20 mouse cellular contexts compared by ENCODE assay signal in the genomic region with DNA sequence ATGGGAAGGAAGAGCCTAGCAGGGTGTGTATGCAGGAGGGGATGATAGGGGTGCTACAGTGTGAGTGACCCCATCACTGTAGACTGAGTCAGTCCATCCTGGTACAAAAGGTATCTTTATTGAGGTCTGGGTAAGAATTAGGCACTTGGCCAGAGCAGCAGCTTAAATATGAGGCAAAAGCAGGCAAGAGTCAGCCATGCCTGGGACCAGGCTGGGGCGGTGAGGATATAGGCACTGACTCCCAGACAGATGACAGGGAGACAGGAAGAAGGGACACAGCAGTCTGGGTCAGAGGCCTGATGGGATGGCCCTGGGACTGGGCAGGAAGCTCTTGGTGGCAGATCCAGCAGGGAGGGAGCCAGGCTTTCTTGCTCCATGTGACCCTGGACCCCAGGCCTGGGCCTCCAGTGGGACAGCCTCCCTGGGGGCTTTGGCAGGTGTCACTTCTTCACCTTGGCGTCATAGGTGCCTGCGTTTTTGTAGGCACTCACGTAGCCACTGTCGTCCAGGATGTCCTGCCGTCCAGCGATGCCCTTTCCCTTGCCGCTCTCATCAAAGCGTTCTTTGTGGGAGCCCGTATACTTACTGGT. TPM values are rescaled to one million over a fixed set of nuclear protein-coding genes. Genes with fewer than 3 reads are reported as not detected.
DNase-seq lines count a peak whose midpoint lies in the region; ATAC-seq and TF ChIP-seq lines count a peak whose summit lies in the region.
"Had no signal": no experiment of that assay in that cellular context is flagged by ENCODE, and none has a peak within 500 bp of the region (broad histone marks: within the 10 kb centered on the region; RNA-seq: fewer than 3 reads in every experiment).

No protein-coding gene starts in this region.

- H3K9me3 ChIP-seq in midbrain, embryonic 14.5 days (ENCODE audit: control insufficient read depth, low read length) = no peaks in the 10 kb centered on the region
- H3K9me3 ChIP-seq in liver, embryonic 11.5 days (ENCODE audit: control insufficient read depth, low read length) = no peaks in the 10 kb centered on the region
- H3K9me3 ChIP-seq: embryonic facial prominence, embryonic 12.5 days; liver, embryonic 13.5 days; megakaryocyte, embryonic 14.5 days; stomach, embryonic 15.5 days had no signal

- no peak overlapping the region for H3K9ac ChIP-seq in midbrain, embryonic 14.5 days (replicated peaks; ENCODE audit: low read length)
- no peak overlapping the region for H3K9ac ChIP-seq in liver, embryonic 11.5 days (ENCODE audit: low read depth, low read length)
- H3K9ac ChIP-seq: embryonic facial prominence, embryonic 12.5 days; liver, embryonic 13.5 days; stomach, embryonic 15.5 days had no signal

- peaks cover 31% of the 10 kb centered on the region for H3K4me1 ChIP-seq in midbrain, embryonic 14.5 days (ENCODE audit: control insufficient read depth, insufficient read depth, low read length)
- H3K4me1 ChIP-seq in liver, embryonic 11.5 days (replicated peaks; ENCODE audit: control insufficient read depth, insufficient read depth, low read length) = peaks cover 28% of the 10 kb centered on the region

- peak; percentile 73 for DNase-seq in cerebellum, adult 11-12 months
- no peak for DNase-seq in cerebellum, postnatal 4 days (ENCODE audit: low spot score in 2 of 2)
- DNase-seq in layer of hippocampus, adult 2 months (ENCODE audit: low spot score in 2 of 2) = no peak
- no peak for DNase-seq in layer of hippocampus, adult 11-12 months (ENCODE audit: low spot score)
- peak; percentile 72 for DNase-seq in cerebellum, adult 9-10 months
- no peak for DNase-seq in midbrain, embryonic 14.5 days
- DNase-seq in kidney, postnatal 36 days = no peak
- DNase-seq in liver, embryonic 11.5 days (ENCODE audit: low spot score) = no peak
- DNase-seq: liver, embryonic 13.5 days; retina, postnatal 1 day; thymus, postnatal 25 days had no signal

- no peak overlapping the region for H3K4me2 ChIP-seq in midbrain, embryonic 14.5 days (ENCODE audit: low read length)
- H3K4me2 ChIP-seq in liver, embryonic 11.5 days = no peak overlapping the region
- H3K4me2 ChIP-seq: embryonic facial prominence, embryonic 12.5 days; liver, embryonic 13.5 days; stomach, embryonic 15.5 days had no signal

- ATAC-seq in midbrain, embryonic 14.5 days (ENCODE audit: low FRiP score, low TSS enrichment) = no peak
- ATAC-seq in liver, embryonic 11.5 days (replicated peaks; ENCODE audit: low FRiP score) = no peak

- H3K27ac ChIP-seq in layer of hippocampus, adult 2 months = peak overlapping the region; percentile 68
- H3K27ac ChIP-seq in midbrain, embryonic 14.5 days (replicated peaks; ENCODE audit: low read depth, low read length) = 0 out of 2 replicates have a peak overlapping the region, but pooled peaks have one; percentile 26
- no peak overlapping the region for H3K27ac ChIP-seq in liver, embryonic 11.5 days (ENCODE audit: low read depth, low read length)
- H3K27ac ChIP-seq: embryonic facial prominence, embryonic 12.5 days; liver, embryonic 13.5 days; stomach, embryonic 15.5 days had no signal

- 0 out of 2 replicates have a peak, but pooled peaks cover 9% of the 10 kb centered on the region for H3K36me3 ChIP-seq in midbrain, embryonic 14.5 days (ENCODE audit: control insufficient read depth, insufficient read depth, low read length)
- no peaks in the 10 kb centered on the region for H3K36me3 ChIP-seq in liver, embryonic 11.5 days (ENCODE audit: control insufficient read depth, insufficient read depth, low read length)
- H3K36me3 ChIP-seq: embryonic facial prominence, embryonic 12.5 days; liver, embryonic 13.5 days; stomach, embryonic 15.5 days had no signal

- 93% methylated on average over 10 of the region's 10 CpGs for whole genome bisulfite sequencing in midbrain, embryonic 14.5 days
- 89% methylated on average over 10 of the region's 10 CpGs for WGBS in liver, embryonic 11.5 days

- no peak overlapping the region for H3K4me3 ChIP-seq in layer of hippocampus, adult 2 months
- no peak overlapping the region for H3K4me3 ChIP-seq in midbrain, embryonic 14.5 days (replicated peaks; ENCODE audit: low read depth, low read length)
- no peak overlapping the region for H3K4me3 ChIP-seq in liver, embryonic 11.5 days (ENCODE audit: low read depth, low read length)
- H3K4me3 ChIP-seq: embryonic facial prominence, embryonic 12.5 days; liver, embryonic 13.5 days; megakaryocyte, embryonic 14.5 days; stomach, embryonic 15.5 days had no signal

- H3K27me3 ChIP-seq in midbrain, embryonic 14.5 days (ENCODE audit: control insufficient read depth, insufficient read depth, low read length) = no peaks in the 10 kb centered on the region
- peaks cover 32% of the 10 kb centered on the region for H3K27me3 ChIP-seq in liver, embryonic 11.5 days (replicated peaks; ENCODE audit: control insufficient read depth, insufficient read depth, low read length)

- no peak for TF ChIP-seq CTCF in layer of hippocampus, adult 2 months (conservative IDR thresholded peaks at IDR 0.05)

RNA-seq across cellular contexts. Expression of gene Tppp3, which starts 3.8 kb away (rescaled TPM):
- 10 to 100 TPM; 36.5 to 36.8 TPM for total RNA-seq in layer of hippocampus, adult 2 months (2021)
- 91.3 and 108 TPM in 2 replicates for polyA plus RNA-seq in midbrain, embryonic 14.5 days (2014; fragmentation: Nextera tagmentation; extraction: Ambion mirVana)
- polyA plus RNA-seq in liver, embryonic 11.5 days (2014; fragmentation: Nextera tagmentation; extraction: Ambion mirVana) = 3.1 and 3.2 TPM in 2 replicates

RNA-seq across cellular contexts. Expression of gene Zdhhc1, which starts 29.2 kb away (rescaled TPM):
- 10 to 100 TPM; 36.2 to 38.9 TPM for total RNA-seq in layer of hippocampus, adult 2 months (2021)
- 25.2 and 26.4 TPM in 2 replicates for polyA plus RNA-seq in midbrain, embryonic 14.5 days (2014; fragmentation: Nextera tagmentation; extraction: Ambion mirVana)
- 6.4 and 8.9 TPM in 2 replicates for polyA plus RNA-seq in liver, embryonic 11.5 days (2014; fragmentation: Nextera tagmentation; extraction: Ambion mirVana)

RNA-seq across cellular contexts. Expression of gene Hsd11b2, which starts 51.1 kb away (rescaled TPM):
- not detected for total RNA-seq in layer of hippocampus, adult 2 months (2021)
- 5.9 and 9.7 TPM in 2 replicates for polyA plus RNA-seq in midbrain, embryonic 14.5 days (2014; fragmentation: Nextera tagmentation; extraction: Ambion mirVana)
- 13.8 and 16.4 TPM in 2 replicates for polyA plus RNA-seq in liver, embryonic 11.5 days (2014; fragmentation: Nextera tagmentation; extraction: Ambion mirVana)
- total RNA-seq: left cerebral cortex, postnatal 4 days had no signal

RNA-seq across cellular contexts. Expression of gene Lrrc36, which starts 54.1 kb away (rescaled TPM):
- under 1 TPM; 0.42 to 0.84 TPM for total RNA-seq in layer of hippocampus, adult 2 months (2021)
- 1.5 and 1.7 TPM in 2 replicates for polyA plus RNA-seq in midbrain, embryonic 14.5 days (2014; fragmentation: Nextera tagmentation; extraction: Ambion mirVana)
- 0.19 TPM in 1 of 2 replicates, not detected in the other for polyA plus RNA-seq in liver, embryonic 11.5 days (2014; fragmentation: Nextera tagmentation; extraction: Ambion mirVana)
- polyA plus RNA-seq: stomach, embryonic 15.5 days had no signal

RNA-seq across cellular contexts. Expression of gene Kctd19, which starts 54.2 kb away (rescaled TPM):
- not detected for total RNA-seq in layer of hippocampus, adult 2 months (2021)
- not detected in 2 replicates for polyA plus RNA-seq in midbrain, embryonic 14.5 days (2014; fragmentation: Nextera tagmentation; extraction: Ambion mirVana)
- polyA plus RNA-seq in liver, embryonic 11.5 days (2014; fragmentation: Nextera tagmentation; extraction: Ambion mirVana) = not detected in 2 replicates
- total RNA-seq: gastrocnemius, postnatal 4 days; layer of hippocampus, postnatal 14 days; left cerebral cortex, postnatal 4 days had no signal
- polyA plus RNA-seq: embryonic facial prominence, embryonic 12.5 days; heart, postnatal 0 days; intestine, embryonic 14.5 days; kidney, embryonic 16.5 days; liver, embryonic 13.5 days; stomach, embryonic 15.5 days had no signal

Comparison
In these comparisons a context has a peak if more than half of its experiments do, and no peak if none do; other contexts are left out.
1. DNase-seq: peak in cerebellum, adult 11-12 months (single experiment) and cerebellum, adult 9-10 months (single experiment); none in cerebellum, postnatal 4 days (0 of 2), layer of hippocampus, adult 2 months (0 of 2), layer of hippocampus, adult 11-12 months (single experiment), midbrain, embryonic 14.5 days (single experiment), kidney, postnatal 36 days (0 of 2) and liver, embryonic 11.5 days (single experiment).
2. RNA of gene Tppp3, which starts 3.8 kb away (polyA plus RNA-seq): 91.3 to 108 TPM in midbrain, embryonic 14.5 days; 3.1 to 3.2 TPM in liver, embryonic 11.5 days; every median in the first group is over 10 times any median in the second.